Mouse (Mus musculus) forebrain, embryonic 13.5 days (tissue): ENCODE measurements at regions not wholly inside any gene's neighbourhood (a gene's known extent, or its start where the extent isn't known, plus 50 kb on each side); places are given as distances from the start of the nearest gene placed in this dataset.

ENCODE experiments used
- ATAC-seq: fragments of 200-750 bp; cut with Nextera tagmentation; 2 replicates; pipeline ENCODE4 v1.8.0; 2017
- H3K27ac ChIP-seq: fragments of 300-500 bp; sonication (generic); 2 replicates; pipeline ENCODE4 v1.5.1; 2015; ENCODE audit warnings: inconsistent platforms, mild to moderate bottlenecking, moderate library complexity
- H3K27me3 ChIP-seq: fragments of 300-500 bp; sonication (generic); 2 replicates; pipeline ENCODE4 v1.6.1; 2015; ENCODE audit warnings: mild to moderate bottlenecking, inconsistent platforms
- H3K36me3 ChIP-seq: fragments of 300-500 bp; sonication (generic); 2 replicates; pipeline ENCODE4 v1.6.1; 2015; ENCODE audit warnings: mild to moderate bottlenecking, inconsistent platforms; ENCODE audit not compliant: poor library complexity, severe bottlenecking
- H3K4me1 ChIP-seq: fragments of 300-500 bp; sonication (generic); 2 replicates; pipeline ENCODE4 v1.6.1; 2015; ENCODE audit warnings: inconsistent platforms
- H3K4me2 ChIP-seq: fragments of 300-500 bp; sonication (generic); 2 replicates; pipeline ENCODE4 v1.6.1; 2015; ENCODE audit warnings: inconsistent platforms, mild to moderate bottlenecking, moderate library complexity
- H3K4me3 ChIP-seq: fragments of 300-500 bp; sonication (generic); 2 replicates; pipeline ENCODE4 v1.5.1; 2015; ENCODE audit warnings: mild to moderate bottlenecking, inconsistent platforms
- H3K9ac ChIP-seq: fragments of 300-500 bp; sonication (generic); 2 replicates; pipeline ENCODE4 v1.6.1; 2015; ENCODE audit warnings: mild to moderate bottlenecking, inconsistent platforms
- H3K9me3 ChIP-seq: fragments of 300-500 bp; sonication (generic); replicated peaks from 2 replicates; pipeline ENCODE4 v1.6.1; 2016; ENCODE audit warnings: inconsistent platforms
- WGBS: fragments of 180-500 bp; shearing (Covaris S2); methylation state at CpG from one replicate; pipeline ENCODE4 v1.1.7; 2015; 5-methylcytosine and 5-hydroxymethylcytosine counted together

DNA sequence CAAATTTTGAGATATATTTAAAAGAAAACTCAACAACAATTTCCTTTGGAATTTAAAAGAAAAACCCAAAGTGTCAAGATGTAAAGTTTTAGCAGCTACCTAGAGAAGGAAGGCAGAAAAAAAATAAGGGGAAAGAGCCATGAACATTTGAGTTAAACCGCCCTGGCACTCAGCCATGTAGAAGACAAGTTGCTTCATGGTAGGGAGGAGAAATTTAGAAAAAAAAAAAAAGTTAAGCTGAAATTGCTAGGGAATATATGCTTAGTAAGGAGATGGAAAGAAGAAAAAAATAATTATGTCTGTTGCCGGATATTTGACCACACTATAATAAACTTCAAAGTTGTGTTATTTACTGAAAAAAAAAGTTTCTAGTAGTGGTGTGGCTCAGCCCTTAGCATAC lies 479.8 kb upstream of the Pou3f4 start:
- Histone ChIP-seq H3K4me2 (no peak overlapping the region), H3K4me3 (no peak overlapping the region), H3K27ac (no peak overlapping the region), H3K4me1 (no peaks in the 10 kb centered on the region), H3K27me3 (no peaks in the 10 kb centered on the region), H3K9me3 (no peaks in the 10 kb centered on the region), H3K9ac (no peak overlapping the region), H3K36me3 (no peaks in the 10 kb centered on the region)
- ATAC-seq = no peak
- WGBS = 92% methylated on average over 2 of the region's 2 CpGs

DNA sequence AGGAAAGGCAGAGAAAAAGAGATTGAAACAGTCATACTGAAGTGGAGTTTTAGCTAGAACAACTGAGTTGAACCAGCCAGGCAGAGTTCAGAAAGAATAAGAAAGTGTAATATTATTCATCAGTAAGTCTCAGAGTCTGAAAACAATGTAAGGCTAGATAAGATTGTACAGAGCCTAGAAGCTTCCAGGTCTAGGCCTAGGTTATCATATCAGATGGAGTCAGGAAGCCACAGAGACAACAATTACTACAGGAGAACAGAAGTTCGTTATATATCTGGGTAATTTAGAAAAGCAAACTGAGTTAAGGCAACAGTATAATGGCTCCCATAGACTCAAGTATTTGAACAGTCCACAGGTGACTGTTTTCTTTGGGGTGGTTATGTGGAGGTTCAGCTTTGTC lies 479.1 kb upstream of the Pou3f4 start:
- ATAC-seq = no peak
- Histone ChIP-seq H3K27me3 (no peaks in the 10 kb centered on the region), H3K36me3 (no peaks in the 10 kb centered on the region), H3K9ac (no peak overlapping the region), H3K4me2 (no peak overlapping the region), H3K4me1 (no peaks in the 10 kb centered on the region), H3K4me3 (no peak overlapping the region), H3K9me3 (no peaks in the 10 kb centered on the region), H3K27ac (no peak overlapping the region)
- 90% methylated on average over 1 of the region's 1 CpGs for WGBS
